Mouse (Mus musculus) megakaryocyte, embryonic 14.5 days (primary cell): ENCODE results near the gene Cinp. TPM values are rescaled to one million over a fixed set of nuclear protein-coding genes. Genes with fewer than 3 reads are reported as not detected.

ENCODE experiments used
- H3K27me3 ChIP-seq: replicated peaks from 2 replicates; pipeline ENCODE3; 2012; ENCODE audit warnings: inconsistent platforms
- H3K36me3 ChIP-seq: replicated peaks from 2 replicates; pipeline ENCODE3; 2012; ENCODE audit warnings: low read length, inconsistent platforms, mixed read lengths
- H3K4me1 ChIP-seq: 2 replicates; pipeline ENCODE4 v1.6.1; 2012; ENCODE audit warnings: inconsistent platforms
- H3K4me3 ChIP-seq: replicated peaks from 2 replicates; pipeline ENCODE3; 2012; ENCODE audit warnings: moderate library complexity, mild to moderate bottlenecking, inconsistent platforms
- H3K9me3 ChIP-seq: 2 replicates; pipeline ENCODE4 v1.6.1; 2012; ENCODE audit warnings: inconsistent platforms
- FLI1 ChIP-seq: IDR thresholded peaks from 2 replicates; pipeline ENCODE4 v1.6.1; 2012; ENCODE audit warnings: low read length, inconsistent platforms, mixed read lengths
- GATA1 ChIP-seq: IDR thresholded peaks from 3 replicates; pipeline ENCODE4 v1.6.1; 2012; ENCODE audit warnings: mixed read lengths, low read length, inconsistent platforms, borderline replicate concordance
- polyA plus RNA-seq: library from polyadenylated mRNA; stranded (reverse); fragments of >175 nt; gene quantifications from 2 replicates; pipeline ENCODE4 v1.2.3, GENCODE M21; 2012; ENCODE audit warnings: low replicate concordance; ENCODE audit not compliant: insufficient read depth

The Cinp gene
- polyA plus RNA-seq, 1 experiment, result 11.5 TPM

DNA sequence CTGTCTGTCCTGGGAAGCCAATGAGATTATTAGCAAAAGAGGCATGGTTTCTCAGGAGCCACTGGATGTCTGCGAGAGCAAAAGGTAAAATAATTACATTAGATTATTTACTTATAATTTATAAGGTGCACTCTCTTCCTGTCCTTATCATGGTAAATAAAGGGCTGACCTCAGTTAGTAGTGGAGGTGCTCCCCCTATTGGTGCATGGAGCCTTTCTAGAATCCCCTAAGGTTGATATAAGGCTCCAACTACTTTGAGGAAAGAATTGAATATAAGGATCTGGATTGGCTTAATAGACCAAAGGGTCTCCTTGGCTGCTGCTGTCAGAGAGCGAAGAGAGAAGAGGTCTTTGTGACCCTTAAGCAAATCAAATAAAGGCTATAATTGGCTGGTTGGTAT lies 14.6 kb upstream of the Cinp start:
- Histone ChIP-seq H3K4me1 (peaks cover 82% of the 10 kb centered on the region), H3K4me3 (no peak overlapping the region), H3K27me3 (no peaks in the 10 kb centered on the region), H3K36me3 (peaks cover 81% of the 10 kb centered on the region), H3K9me3 (peaks cover 8% of the 10 kb centered on the region; the same call in 1 of the 2 replicates)
- TF ChIP-seq FLI1 (no peak), GATA1 (no peak)

DNA sequence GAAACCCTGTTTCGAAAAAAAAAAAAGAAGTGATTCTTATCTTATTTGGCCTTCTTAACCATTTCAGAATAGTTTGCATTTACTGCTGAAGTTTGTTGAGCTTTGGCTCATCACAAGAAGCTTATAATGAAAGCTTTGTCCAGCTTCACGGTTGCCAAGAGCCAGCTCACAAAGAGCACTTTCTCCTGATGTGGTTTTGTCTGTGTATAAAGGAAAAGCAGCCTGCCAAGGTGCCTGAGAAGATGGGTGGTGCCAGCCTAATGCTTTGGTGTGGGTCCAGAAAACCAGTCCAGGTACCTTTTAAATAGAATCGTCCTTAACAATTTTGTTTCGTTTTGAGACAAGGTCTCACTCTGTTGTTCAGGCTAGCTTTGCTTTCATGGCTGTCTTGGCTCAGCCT lies 13.2 kb upstream of the Cinp start:
- Histone ChIP-seq H3K4me1 (peaks cover 69% of the 10 kb centered on the region), H3K4me3 (no peak overlapping the region), H3K27me3 (no peaks in the 10 kb centered on the region), H3K36me3 (peaks cover 80% of the 10 kb centered on the region), H3K9me3 (peaks cover 8% of the 10 kb centered on the region; the same call in 1 of the 2 replicates)
- TF ChIP-seq FLI1 (no peak), GATA1 (no peak)

DNA sequence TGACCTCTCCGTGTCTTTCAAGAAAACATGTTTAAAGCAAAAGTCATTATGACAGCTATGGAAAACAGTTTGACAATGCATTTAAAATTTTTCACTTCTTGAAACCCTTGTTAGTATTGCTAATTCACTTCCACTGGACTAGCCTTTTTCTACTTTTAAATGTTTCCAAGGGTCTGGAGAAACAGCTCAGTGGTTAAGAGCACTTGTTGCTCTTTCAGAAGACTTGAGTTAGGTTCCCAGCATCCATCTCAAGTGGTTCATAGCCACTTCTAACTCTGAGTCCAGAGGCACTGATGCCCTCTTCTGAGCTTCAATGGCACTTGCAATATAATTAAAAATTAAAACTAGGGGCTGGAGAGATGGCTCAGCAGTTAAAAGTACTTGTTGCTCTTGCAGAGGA lies 2.9 kb upstream of the Cinp start:
- Histone ChIP-seq H3K36me3 (peaks cover 57% of the 10 kb centered on the region), H3K27me3 (no peaks in the 10 kb centered on the region), H3K4me3 (no peak overlapping the region), H3K4me1 (peaks cover 83% of the 10 kb centered on the region), H3K9me3 (no peaks in the 10 kb centered on the region)
- TF ChIP-seq GATA1 (no peak), FLI1 (no peak)

DNA sequence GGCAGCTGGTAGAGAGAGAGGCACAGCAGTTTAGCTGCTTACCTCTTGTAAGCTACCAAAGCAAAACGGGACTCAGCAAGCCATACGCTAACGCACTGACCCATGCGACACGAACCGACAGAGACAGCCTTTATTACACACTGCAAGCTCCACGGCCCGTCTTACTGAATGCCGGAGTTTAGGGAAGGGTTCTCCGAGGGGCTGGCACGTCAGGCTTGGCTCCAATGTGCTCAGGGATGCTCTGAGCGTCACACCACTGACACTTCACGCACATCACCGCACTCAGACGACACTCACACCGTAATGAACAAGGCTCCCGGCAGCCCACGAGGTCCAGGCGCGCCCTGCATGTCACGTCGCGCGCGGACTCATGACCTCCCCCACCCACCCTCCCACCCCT lies 339 bp downstream of the Cinp start:
- Histone ChIP-seq H3K36me3 (peaks cover 55% of the 10 kb centered on the region), H3K9me3 (no peaks in the 10 kb centered on the region), H3K4me3 (peak overlapping the region; percentile 100), H3K27me3 (no peaks in the 10 kb centered on the region), H3K4me1 (peaks cover 81% of the 10 kb centered on the region)
- no peak for TF ChIP-seq FLI1
- no peak for TF ChIP-seq GATA1

- Histone ChIP-seq H3K4me1 (peaks cover 77% of the 10 kb centered on the region), H3K36me3 (peaks cover 55% of the 10 kb centered on the region), H3K27me3 (no peaks in the 10 kb centered on the region), H3K9me3 (no peaks in the 10 kb centered on the region), H3K4me3 (peak overlapping the region; percentile 100)
- TF ChIP-seq GATA1 (no peak), FLI1 (no peak)
Measured at GRCm38 (mm10) chr12:110888106-110888505, 839 bp downstream of the Cinp start.

GRCm38 (mm10) chr12:110885251-110885650 lies 3.7 kb downstream of the Cinp start:
- H3K9me3 ChIP-seq, result no peaks in the 10 kb centered on the region
- no peak overlapping the region for H3K4me3 ChIP-seq
- H3K27me3 ChIP-seq, result no peaks in the 10 kb centered on the region
- peaks cover 63% of the 10 kb centered on the region for H3K36me3 ChIP-seq
- TF ChIP-seq GATA1 (no peak), FLI1 (no peak)
- peaks cover 48% of the 10 kb centered on the region for H3K4me1 ChIP-seq

DNA sequence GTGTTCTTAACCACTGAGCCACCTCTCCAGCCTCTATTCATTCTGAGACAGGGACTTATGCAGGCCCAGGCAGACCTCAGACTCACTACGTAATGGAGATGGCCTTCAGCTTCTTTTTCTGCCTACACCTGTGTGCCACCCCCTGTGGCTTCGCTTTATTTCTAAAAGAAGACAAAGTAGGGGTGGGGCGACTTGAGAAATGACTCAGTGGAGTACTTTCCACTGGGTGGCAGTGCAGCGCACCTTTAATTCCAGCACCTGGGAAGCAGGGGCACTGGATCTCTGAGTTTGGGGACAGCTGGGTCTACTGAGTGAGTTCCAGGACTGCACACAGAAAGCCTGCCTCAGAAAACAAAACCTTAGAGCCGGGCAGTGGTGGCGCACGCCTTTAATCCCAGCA lies 6.7 kb downstream of the Cinp start:
- Histone ChIP-seq H3K9me3 (no peaks in the 10 kb centered on the region), H3K36me3 (peaks cover 85% of the 10 kb centered on the region), H3K27me3 (no peaks in the 10 kb centered on the region), H3K4me3 (no peak overlapping the region), H3K4me1 (peaks cover 36% of the 10 kb centered on the region)
- no peak for TF ChIP-seq FLI1
- no peak for TF ChIP-seq GATA1

DNA sequence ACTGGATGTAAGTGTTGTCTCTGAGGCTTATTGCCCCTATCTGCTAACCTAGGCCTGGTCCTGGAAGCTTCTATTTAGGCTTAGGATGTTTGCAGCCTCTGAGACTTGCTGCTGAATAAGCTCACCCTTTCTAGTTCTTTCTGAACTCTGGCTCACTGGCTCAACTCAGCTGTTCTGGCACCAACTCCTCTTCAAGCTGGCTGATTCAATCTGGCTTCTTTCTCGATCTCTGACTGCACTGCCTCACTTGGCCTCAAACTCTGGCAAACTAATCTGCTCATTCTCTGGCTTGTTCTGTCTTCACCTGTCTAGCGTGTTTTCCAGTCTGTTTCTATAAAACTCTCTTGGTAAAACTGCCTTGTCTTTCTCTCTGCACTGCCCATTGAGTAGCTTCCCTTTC lies 13.6 kb downstream of the Cinp start:
- no peaks in the 10 kb centered on the region for H3K27me3 ChIP-seq
- no peaks in the 10 kb centered on the region for H3K9me3 ChIP-seq
- peaks cover 27% of the 10 kb centered on the region for H3K4me1 ChIP-seq
- TF ChIP-seq FLI1, result no peak
- no peak for TF ChIP-seq GATA1
- no peak overlapping the region for H3K4me3 ChIP-seq
- H3K36me3 ChIP-seq, result peaks cover 94% of the 10 kb centered on the region

- Histone ChIP-seq H3K4me1 (peaks cover 36% of the 10 kb centered on the region), H3K36me3 (peaks cover 97% of the 10 kb centered on the region), H3K4me3 (no peak overlapping the region), H3K27me3 (no peaks in the 10 kb centered on the region), H3K9me3 (no peaks in the 10 kb centered on the region)
- TF ChIP-seq GATA1, result no peak
- TF ChIP-seq FLI1, result no peak
Measured at GRCm38 (mm10) chr12:110871247-110871646, 17.7 kb downstream of the Cinp start.

- Histone ChIP-seq H3K36me3 (peaks cover 96% of the 10 kb centered on the region), H3K4me1 (peaks cover 34% of the 10 kb centered on the region), H3K9me3 (no peaks in the 10 kb centered on the region), H3K4me3 (no peak overlapping the region), H3K27me3 (no peaks in the 10 kb centered on the region)
- TF ChIP-seq FLI1, result no peak
- TF ChIP-seq GATA1, result no peak
Measured at GRCm38 (mm10) chr12:110870107-110870506, 18.8 kb downstream of the Cinp start.

GRCm38 (mm10) chr12:110865989-110866388 lies 23.0 kb downstream of the Cinp start:
- Histone ChIP-seq H3K4me3 (peak overlapping the region; percentile 8), H3K4me1 (peaks cover 43% of the 10 kb centered on the region), H3K9me3 (no peaks in the 10 kb centered on the region), H3K27me3 (no peaks in the 10 kb centered on the region), H3K36me3 (peaks cover 93% of the 10 kb centered on the region)
- TF ChIP-seq FLI1 (no peak), GATA1 (no peak)
